Mouse (Mus musculus): ENCODE measurements at regions not wholly inside any gene's neighbourhood (a gene's known extent, or its start where the extent isn't known, plus 50 kb on each side); places are given as distances from the start of the nearest gene placed in this dataset.
"Not testable (repeated sequence)": the region's sequence is repeated elsewhere in the genome, so short reads cannot be mapped to it uniquely, and the experiment has no call there.

DNA sequence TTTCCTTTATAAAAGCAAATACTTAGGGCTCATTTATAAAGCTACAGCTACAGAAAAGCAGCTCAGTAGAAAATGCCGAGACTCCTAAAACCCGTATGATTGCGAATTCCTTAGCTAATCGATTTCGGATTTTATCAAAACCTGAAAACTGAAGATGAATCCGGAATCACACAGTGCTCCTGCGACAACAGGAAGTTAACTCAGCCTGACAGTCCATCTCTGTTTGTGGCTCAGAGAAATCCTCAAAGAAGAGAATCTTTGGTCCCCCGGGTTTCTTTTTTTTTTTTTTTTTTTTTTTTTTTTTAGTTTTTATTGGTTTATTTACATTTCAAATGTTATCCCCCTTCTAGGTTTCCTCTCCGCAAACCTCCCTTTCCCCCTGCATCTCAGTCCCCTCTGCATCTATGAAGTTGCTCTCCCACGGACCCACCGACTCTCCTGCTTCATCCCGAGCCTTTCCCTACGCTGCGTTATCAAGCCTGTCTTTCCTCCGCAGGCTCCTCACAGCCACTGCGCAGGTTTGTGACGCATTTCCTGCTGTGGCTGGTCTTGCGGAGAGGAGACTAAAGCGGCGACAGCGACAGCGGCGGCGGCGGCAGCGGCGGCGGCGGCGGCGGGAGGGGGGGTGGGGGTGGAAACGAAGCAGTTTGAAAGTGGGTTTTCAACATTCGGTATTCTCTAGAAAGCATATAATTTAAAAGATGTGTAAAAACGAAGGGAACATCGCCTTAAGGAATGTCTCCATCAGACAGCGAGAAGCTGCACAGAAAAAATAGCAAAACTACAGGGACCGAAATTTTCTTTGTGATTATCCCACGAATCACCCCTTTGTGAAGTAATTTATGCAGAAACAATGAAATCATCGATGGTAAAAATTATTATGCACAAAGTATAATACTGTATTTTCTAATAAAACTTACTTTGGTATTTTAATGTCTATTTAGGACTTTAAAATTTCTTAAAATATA is 352.3 kb upstream of the Snrpn start:
- in situ Hi-C loops (cut with MseI, MboI) = loop anchor here in 1 of 2 experiments (5.0 kb wide), 1 partner anchor 100 kb away; no protein-coding TSS in a partner anchor

- in situ Hi-C loops (cut with MseI, MboI) = loop anchor here in 1 of 2 experiments (5.0 kb wide), 1 partner anchor 101 kb away; no protein-coding TSS in a partner anchor
Observed at GRCm38 (mm10) chr7:60487839-60488454, 347.9 kb upstream of the Snrpn start.

DNA sequence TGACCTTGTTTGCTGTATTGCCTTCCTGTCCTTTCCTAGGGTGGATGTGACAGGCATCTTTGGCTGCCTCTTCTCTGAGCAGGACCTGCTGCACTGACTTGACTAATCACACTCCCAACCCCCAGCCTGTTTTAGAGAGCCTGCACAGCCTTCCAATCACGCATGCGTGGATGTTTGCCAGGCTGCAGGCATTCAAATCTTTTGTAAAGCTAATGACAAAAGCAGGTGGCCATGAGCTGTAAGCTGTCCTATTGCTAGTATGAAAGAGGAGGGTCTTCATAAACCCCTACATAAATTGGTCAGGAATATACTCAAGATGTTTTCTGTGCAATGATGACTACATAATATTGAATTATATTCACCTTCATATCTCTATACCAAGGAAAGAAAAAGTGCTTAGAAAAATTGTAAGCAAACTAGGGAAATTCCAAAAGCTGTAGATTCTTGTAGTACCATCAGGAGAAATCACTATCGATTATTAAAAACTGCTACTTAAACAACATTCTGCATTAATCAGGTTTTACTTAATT is 310.1 kb upstream of the Snrpn start:
- in situ Hi-C loops (cut with MseI, MboI) = not testable (repeated sequence)

GRCm38 (mm10) chr7:60449239-60450073 is 309.4 kb upstream of the Snrpn start:
- in situ Hi-C loops (cut with MseI, MboI) = not testable (repeated sequence)

- in situ Hi-C loops (cut with MseI, MboI) = no loop called here
Observed at GRCm38 (mm10) chr7:60438781-60439180, 298.8 kb upstream of the Snrpn start.

- in situ Hi-C loops (cut with MseI, MboI) = loop anchor here in 1 of 2 experiments (5.0 kb wide), 1 partner anchor 101 kb away; no protein-coding TSS in a partner anchor
Observed at GRCm38 (mm10) chr7:60391011-60391863, 251.2 kb upstream of the Snrpn start.

- in situ Hi-C loops (cut with MseI, MboI) = loop anchor here in 1 of 2 experiments (5.0 kb wide), 1 partner anchor 100 kb away; no protein-coding TSS in a partner anchor
Observed at GRCm38 (mm10) chr7:60386957-60387356, 246.9 kb upstream of the Snrpn start.

DNA sequence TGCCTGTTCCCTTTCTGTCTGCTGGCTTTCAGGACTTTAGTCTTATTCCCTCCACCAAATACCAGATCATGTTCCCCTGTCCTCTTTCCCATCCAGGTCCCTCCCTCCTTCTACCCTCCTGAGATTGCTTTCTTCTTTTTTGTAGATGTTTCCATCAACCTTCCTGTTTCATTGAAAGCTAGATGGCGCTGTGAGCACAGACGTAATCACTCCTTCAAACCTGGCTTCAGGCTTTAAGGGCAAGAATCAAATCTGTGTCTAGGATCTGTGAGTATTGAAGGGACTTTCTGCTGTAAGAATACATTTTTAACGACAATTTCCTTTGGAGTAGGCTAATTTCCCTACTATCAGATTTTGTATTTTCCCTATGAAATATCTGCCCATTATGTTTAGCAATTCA is 234.0 kb upstream of the Snrpn start:
- in situ Hi-C loops (cut with MseI, MboI) = not testable (repeated sequence)

GRCm38 (mm10) chr7:60352206-60352605 is 212.2 kb upstream of the Snrpn start:
- in situ Hi-C loops (cut with MseI, MboI) = not testable (repeated sequence)
